Mouse (Mus musculus) kidney, adult 2 months (tissue): ENCODE data around the gene Scyl1.

Experiments
- CTCF ChIP-seq: fragments of 200-500 bp; conservative IDR thresholded peaks from 2 replicates; pipeline ENCODE4 v1.5.1; 2011; ENCODE audit warnings: low read depth, mild to moderate bottlenecking, control low read depth, low read length, moderate library complexity, mixed read lengths; ENCODE audit not compliant: insufficient read depth, insufficient read length
- POLR2A ChIP-seq: fragments of 200-500 bp; IDR thresholded peaks from one replicate; pipeline ENCODE4 v1.6.1; 2011; ENCODE audit warnings: low read depth, low read length, control low read depth

DNA sequence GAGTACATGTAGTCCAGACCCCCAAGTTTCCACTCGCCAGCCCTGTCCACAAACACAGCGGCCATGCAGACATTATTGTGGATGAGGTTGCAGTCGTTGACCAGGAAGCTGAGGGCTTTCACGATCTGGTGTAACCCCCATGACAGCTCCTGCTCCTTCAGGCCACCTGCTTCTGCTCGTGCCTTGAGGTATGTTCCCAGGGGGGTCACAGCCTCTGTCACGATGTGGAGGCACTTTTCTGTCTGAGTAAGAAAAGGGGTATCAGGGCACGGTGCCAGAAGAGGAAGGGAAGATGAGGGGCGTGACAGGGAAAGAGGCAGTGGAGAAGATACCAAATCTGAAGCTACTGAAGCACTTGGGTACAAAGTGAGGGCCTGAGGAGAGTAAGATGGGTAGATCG is 908 bp downstream of the Scyl1 start:
- no peak for TF ChIP-seq POLR2A
- no peak for TF ChIP-seq CTCF
